Mouse (Mus musculus): ENCODE data around the gene Ercc1.

DNA sequence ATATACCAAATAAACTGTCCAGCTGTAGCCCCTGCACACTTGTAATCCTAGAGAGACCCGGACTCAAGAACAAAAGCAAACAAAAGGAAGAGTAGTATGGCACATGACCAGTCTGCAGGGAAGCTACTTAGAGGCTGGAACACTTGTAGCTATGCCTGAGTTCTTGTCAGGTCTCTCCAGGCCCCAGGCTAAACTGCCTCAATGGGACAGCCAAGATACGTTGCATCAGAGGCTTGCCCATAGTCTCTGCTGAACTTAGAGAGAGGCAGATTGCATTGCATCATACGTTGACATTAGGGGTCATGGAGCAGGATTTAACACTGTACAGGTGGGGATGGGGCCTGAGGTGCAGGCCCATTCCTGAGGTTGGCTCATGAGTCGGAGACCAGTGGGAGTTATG is 31.4 kb downstream of the Ercc1 start:
- TF ChIP-seq CTCF (IDR thresholded peaks at IDR 0.05; ENCODE audit: insufficient read depth, low read depth, low read length) (no peak), POLR2A (IDR thresholded peaks at IDR 0.05; ENCODE audit: insufficient read depth, low read depth, low read length) (no peak)

All from olfactory bulb, adult 2 months (tissue).